Mouse (Mus musculus): ENCODE data around the gene Ssna1.

Ssna1 gene

DNA sequence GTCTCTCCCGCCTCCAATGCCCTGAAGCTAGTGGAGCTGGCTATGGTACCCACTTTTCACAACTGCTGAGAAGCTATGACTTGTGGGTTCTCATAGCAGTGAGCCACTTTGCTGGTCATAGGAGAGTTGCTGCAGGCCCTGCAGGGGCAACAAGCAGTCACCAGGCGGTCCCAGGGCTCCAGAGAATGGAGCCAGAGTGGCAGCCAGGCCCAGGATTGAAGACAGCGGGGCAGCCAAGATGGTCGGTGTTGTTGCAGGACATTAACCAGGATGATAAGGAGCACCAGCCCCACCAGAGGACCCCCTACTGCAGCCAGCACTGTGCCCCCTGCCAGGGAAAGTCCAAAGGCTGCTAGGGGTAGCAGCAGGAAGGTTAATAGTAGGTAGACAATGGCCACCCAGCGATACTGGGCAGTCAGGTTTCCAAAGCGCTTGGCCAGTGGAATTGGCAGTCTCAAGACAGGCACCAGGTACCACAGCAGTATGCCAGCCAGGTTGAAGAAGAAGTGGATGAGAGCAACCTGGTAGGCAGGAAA, 43.2 kb downstream of the Ssna1 start:
- no peak for DNase-seq

DNA sequence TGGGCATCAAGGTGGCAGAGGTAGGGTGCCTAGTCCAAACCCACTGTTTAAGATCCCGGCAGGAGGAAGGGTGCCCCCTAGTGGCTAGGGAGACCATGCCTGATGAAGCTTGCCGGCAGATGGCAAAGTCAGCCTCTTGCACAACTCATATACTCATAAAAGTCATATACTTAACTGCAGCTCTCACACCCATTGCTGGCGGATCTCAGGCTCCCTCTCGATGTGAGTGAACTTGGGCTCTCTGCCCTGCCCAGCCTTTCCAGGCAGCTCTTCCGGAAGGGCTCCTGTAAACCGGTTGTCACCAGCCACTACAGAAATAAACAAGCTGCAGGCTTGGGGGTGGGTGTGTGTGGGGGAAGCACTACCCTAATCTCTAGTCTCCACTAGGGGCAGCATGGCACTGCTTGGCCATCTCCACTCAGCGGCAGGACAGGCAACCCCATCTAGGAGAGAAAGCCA, 43.8 kb downstream of the Ssna1 start:
- peak; percentile 91 to 94 for DNase-seq

DNA sequence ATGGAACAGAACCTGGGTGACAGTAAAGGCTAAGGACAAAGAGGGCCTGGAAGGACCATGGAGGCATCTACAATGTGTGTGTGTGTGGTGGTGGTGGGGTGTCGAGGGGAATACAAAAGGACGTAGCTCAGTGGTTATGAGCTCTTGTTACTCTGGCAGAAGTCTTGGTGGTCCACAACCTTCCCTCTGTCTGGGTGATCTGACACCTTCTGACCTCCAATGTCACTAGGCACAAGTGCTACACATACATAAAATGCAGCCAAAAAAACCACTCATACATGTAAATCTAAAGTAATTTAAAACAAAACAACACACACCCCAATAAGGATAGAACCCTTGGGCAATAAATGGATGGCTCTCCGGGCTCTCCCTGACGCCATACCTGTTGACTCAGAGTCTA, 44.8 kb downstream of the Ssna1 start:
- DNase-seq: no peak

DNA sequence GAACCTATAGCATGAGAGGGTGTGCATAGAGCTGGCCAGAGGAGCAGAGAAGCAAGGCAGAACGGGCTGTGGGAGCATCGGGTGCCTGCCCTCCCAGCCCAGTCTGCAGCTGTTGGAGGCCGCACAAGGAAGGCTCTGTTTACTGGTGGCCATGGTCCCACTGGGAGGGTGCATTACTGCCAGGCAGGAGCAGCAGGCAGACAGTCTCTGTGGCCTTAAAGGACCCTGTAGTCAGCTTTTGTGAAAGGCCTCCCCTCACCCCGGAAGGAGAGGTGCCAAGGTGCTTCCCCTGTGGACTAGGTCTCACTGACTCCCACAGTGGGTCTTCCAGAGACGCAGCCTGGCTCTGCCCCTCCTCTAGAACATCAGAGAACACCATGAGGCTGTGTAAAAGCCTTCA, 45.4 kb downstream of the Ssna1 start:
- DNase-seq: no peak

DNA sequence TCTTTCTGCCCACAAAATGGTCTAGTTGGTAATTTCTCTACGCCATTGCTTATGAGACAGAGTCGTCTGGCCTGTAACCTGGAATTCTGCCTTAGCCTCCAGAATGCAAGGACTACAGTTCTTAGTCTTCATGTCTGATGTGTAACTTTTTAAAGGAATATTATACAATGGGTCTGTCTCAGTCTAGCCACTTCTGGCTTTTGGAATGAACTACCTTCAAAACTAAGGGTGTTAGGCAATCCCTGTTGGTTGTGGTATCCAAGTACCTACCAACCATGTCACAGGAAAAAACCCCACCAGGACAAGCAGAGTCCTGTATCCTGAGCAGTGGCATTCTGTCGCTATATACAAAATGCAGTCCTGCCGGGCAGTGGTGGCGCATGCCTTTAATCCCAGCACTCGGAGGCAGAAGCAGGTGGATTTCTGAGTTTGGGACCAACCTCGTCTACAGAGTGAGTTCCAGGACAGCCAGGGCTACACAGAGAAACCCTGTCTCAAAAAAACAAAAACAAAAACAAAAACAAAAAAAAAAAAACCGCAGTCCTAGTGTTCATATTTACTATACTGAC, 46.3 kb downstream of the Ssna1 start:
- no peak for DNase-seq

DNA sequence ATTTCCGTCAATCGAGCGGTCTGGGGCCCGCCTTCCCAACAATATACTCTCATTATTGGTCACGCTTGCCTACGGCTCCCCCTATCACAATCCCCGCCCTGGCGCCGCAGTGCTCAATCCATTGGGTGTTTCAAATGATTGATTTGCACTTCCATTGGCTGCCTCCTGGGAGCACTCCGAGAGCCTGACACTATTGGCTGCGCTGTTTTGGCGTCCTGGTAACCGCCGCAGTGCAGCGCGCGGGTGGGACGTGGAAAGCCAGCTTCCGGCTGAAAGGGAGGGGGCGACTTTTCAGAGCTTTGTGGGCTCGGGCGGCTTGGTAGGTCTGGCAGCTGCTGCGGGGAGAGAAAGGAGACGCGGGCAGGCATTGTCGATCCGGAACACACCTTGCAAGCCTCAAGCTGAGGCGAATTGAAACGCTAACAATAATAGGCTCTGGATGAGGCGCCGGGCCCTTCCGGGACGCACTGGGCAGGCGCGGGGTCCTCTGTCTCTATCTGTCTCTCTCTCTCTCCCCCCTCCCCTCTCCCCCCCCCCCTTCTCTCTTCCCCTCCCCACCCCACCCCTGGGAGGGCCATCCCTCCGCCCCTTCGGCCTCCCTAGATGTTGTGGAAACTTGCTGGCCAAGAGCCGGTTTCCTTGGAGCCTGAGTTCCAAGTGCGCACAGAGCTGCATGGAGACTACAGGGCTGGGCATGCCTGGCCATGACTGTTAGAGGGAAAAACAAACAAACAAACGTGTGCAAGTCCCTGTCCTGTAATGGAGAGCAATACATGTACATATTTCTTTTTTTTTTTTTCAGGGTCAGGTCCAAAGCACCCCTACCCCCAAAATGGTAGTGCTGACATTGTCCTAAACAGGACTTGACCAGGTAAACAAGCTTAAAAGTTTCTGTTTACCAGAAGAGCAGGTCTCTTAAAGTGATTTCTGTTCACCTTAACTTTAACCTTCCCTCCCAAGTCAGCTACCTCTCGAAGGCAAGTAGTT, 47.2 kb downstream of the Ssna1 start:
- DNase-seq: peak; percentile 99 to 100

DNA sequence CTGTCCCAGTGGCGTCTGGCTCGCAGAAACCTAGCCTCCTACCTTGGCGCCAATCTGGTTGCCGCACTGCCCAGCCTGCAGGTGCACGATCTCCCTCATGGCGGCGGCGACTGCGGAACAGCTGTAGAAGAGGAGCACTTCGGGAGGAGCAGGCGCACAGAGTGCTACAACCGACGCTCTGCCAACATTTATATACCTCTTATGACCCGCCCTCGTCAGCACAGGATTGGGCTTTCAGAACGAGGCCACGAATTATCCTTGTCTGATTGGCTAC, 47.8 kb downstream of the Ssna1 start, which contains the start of gene Tubb4b:
Gene Tubb4b, minus strand, starts transcription at position 211 of the 274 bp plus-strand sequence.
- no peak for DNase-seq

DNA sequence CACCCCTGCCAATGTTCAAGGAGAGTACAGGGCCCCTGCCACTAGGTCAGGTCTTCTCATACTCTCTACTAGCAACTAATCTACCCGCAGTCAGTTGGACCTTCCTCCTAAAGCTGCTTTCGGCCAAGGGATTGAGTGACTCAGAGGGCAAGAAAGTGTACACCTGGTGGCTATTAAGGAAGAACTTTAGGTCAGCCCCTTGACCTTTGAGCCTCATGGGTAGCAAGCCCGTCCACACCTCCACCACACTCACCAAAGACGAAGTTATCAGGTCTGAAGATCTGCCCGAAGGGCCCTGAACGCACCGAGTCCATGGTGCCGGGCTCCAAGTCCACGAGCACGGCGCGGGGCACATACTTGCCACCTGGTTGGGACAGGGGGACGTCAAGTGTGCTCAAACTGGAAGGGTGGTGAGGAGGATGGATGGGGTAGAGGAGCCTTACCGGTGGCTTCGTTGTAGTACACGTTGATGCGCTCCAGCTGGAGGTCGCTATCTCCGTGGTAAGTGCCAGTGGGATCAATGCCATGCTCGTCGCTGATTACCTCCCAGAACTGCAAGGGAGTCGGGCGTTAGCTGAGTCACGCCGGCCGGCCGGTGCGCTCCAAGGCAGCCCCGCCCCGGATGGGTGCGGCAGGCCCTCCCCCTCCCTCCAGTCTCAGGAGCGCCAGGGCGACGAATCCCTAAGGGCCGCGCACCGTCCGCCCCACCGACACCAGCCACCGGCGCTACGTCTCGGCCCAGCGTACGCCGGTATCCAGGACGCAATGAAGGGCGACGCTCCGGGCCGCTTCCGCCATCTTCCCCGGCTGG, 48.4 kb downstream of the Ssna1 start:
- DNase-seq: peak; percentile 79 to 84

DNA sequence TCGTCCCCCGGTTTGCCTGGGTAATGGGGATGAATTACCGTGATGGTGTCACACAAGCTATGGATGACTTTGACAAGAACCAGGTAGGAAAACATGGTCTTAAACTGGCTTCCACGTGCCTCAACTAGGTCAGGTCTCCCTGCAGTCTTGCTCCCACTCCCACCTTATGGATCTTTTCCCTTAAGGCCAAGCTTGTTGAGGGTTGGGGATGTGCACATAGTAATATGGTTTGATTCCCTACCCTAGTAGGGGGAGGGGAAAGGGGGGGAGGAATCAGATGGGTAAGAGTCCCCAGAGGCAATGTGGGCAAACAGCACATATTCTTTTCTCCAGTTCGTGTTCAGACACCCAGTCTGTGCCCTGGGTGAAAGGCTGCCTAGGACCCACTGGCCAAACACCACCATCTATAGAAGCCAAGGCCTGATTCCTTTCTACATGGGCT, 50.9 kb downstream of the Ssna1 start:
- DNase-seq: no peak

All from kidney, adult 8-10 months (tissue).